Mouse (Mus musculus) brain, embryonic 14.5 days (tissue): ENCODE measurements at regions not wholly inside any gene's neighbourhood (a gene's known extent, or its start where the extent isn't known, plus 50 kb on each side); places are given as distances from the start of the nearest gene placed in this dataset.

Experiments
- CTCF ChIP-seq: fragments of 200-500 bp; IDR thresholded peaks from 2 replicates; pipeline ENCODE4 v1.5.1; 2012; ENCODE audit warnings: inconsistent platforms, mild to moderate bottlenecking, moderate library complexity, borderline replicate concordance; ENCODE audit not compliant: insufficient read depth, insufficient read length; ENCODE audit errors: extremely low read depth
- POLR2A ChIP-seq: fragments of 200-500 bp; IDR thresholded peaks from 2 replicates; pipeline ENCODE4 v1.6.1; 2012; ENCODE audit warnings: mild to moderate bottlenecking, inconsistent platforms, borderline replicate concordance; ENCODE audit not compliant: poor library complexity, insufficient read depth, insufficient read length, severe bottlenecking; ENCODE audit errors: extremely low read depth

DNA sequence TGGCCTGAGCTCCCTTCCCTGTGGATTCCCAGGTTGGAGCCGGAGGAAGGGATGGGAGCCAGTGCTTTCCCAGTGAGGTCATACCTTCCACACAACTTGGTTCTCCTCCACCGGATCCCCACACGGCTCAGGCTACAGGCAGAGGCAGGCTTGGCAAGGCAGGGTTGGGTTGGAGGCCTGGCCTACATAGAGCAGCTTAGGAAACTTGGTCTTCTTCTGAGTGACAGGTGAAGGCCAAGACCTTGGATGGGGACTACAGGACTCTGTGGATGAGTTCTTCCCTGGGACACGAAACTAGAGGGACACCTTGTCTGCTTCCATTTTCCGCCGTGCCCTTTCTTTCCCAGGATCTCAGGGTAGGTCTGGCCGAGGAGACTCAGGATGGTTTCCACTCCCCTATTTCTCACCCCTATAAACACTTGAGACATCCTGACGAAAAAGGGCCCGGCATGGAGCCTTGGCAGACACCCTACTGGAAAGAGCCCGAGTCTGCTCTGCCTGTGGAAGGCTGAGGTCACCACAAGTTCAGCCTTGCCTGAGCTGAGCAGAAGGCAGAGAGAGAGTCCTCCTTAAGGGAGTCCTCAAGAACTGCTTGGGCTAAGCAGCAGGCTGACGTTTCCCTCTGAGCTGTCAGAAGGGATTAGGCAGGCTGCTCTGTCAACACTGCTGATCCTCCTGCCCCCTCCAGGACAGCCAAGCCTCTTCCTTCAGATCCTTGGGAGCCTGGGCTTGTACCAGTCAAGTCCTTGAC, 207.5 kb upstream of the Tle3 start:
- TF ChIP-seq CTCF (no peak), POLR2A (no peak)
